Mouse (Mus musculus) ZHBTc4 (cell line): ENCODE results near the gene Rpl41.

Source experiments
- DNase-seq: peaks from one replicate; pipeline ENCODE4 v3.0.0-alpha.2; 2011; ENCODE audit warnings: low read depth, low spot score

Rpl41 gene

DNA sequence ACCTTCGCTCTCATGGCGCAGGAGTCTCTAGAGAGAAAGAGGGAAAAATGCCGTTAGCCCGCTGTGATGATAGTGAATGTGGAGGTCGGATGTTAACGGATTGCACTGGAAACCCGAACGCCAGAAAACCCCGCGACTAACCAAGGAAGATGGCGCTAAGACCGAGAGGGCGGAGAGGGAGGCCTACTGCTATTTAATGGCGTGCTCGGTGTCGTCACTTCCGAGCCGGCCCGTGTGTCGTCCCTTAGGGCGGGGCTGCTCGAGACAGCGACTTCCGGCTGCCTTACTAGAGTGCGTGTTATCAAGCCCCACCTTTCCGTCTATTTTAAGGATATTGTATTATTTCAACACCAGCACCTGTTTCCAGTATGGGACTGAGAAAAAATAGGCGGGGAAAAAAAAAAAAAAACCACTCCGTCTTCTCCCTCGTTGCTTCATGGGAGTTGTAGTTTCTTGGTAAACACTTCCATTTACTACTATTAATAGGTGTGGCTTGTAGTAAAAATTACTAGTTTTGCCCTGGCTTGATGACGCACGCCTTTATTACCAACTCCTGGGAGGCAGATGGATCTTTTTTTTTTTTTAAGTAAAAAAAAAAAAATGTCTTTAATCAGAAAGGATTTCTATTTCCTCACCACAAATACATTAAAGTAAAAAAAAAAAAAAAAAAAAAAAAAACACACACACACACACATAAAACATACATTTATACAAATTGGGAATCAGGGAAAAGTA lies at the start of gene Rpl41:
Rpl41 (minus strand) TSS at position 359 of the 735 bp plus-strand sequence.
- peak; percentile 98 for DNase-seq

DNA sequence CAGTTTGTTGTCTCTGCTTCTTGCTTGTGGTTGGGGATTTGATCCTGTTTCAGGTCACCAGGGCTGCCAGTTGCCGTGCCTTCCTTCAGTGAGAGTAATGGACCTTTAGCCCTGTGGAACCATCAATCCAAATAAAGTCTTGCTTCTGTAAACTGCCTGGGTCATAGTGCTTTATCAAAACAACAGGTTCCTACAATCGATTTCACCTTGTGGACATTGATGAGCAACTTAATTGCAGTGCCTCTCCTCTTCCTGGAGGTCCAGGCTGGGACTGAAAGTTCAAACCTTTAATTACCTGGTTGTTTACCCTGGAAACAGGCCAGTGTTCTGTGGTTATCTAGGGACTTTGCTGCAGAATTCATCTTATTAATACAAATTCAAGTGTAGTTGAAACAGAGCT lies 49.4 kb upstream of the Rpl41 start:
- no peak for DNase-seq

DNA sequence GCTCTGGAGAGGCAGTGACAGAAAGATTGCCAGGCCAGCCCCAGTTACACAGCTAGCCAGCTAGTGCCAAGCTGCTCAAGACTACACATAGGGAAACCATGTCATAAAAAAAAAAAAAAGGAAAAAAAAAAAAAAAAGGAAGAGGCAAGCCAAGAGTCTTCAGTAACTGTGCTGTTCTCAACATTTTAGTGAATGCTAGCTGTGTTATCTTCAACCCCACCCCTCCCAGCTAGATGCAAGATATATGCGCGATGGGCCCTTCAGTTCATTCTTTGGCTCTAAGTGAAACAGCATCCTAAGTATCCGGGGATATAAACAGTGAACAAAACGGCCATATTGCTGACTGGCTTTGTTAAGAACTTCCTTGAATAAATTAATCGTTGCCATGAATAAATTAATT lies 43.7 kb upstream of the Rpl41 start:
- DNase-seq = no peak

DNA sequence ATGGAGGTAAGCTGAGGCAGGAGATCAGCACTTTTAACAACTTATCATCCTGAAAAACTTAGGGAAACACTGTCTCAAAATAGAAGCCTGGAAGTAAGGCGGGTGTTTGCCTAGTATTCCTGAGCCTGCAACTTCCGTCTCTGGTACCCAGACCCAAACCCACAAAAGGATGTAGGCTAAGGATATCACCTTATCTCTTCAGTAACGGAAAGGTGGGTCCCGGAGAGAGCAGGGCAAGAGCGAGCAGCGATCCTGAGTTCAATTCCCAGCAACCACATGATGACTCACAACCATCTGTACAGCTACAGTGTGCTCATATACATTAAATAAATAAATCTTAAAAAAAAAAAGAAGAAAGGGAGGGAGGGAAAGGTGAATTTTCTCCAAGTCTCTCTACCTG lies 42.3 kb upstream of the Rpl41 start:
- no peak for DNase-seq

DNA sequence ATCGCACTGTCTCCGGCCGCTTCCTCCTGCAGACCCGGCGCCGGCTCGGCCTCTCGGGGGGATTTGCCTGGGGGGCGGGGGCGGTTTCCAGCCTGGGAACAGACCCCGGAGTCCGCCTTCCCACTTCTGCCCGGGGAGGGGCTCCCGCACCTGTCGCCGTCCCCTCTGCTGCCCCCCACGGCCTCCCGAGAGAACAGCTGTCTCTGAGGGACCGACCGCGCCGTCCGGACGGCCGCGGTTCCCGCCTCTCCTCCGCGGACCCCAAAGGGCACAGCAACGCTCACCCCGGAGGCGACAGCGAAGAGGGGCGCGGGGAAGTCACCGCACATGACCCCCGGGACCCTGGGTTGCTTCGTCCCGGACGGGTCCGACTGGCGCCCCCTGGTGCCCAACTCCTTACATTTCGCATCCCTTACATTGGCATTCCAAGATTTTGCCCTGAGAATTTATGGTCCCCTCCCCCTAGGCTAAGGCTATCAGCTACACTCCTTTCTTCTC lies 41.1 kb upstream of the Rpl41 start:
- peak; percentile 92 for DNase-seq

DNA sequence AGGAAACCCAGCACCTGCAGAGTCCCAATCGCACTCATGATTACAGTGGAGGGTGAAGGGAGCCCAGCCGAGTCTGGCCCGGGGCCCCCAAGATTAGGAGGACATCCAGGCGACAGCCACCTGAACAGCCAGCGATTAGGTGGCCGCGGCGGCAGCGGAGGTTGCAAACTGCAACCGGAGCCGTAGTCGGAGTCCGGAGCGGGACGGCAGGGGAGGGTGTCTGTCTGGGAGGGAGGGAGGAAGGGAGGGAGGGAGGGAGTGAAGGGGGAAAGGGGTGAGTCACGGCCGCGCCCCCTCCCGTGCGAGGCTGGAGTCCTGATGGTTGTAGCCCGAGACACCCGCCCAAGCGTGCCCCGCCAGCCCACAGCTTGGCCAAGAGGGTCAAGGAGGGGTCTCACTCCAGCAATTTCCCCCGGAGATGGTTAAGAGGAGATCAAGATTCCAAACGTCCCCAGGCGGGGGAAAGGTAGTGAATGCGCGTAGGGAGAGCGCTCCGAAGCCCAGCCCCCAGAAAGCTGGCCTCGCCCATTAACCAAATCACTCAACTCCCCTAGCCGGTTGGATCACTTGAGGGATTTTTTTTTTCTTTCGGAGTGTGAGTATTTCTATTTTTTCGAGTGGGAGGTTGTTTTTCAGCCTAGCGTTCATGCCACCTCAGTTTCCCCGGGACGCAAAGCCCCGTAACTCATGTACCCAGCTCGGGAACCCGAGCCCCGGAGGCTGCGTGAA lies 40.5 kb upstream of the Rpl41 start, which contains the start of gene Erbb3:
Erbb3 (minus strand) TSS at position 189 of the 729 bp plus-strand sequence.
- peak; percentile 87 for DNase-seq

DNA sequence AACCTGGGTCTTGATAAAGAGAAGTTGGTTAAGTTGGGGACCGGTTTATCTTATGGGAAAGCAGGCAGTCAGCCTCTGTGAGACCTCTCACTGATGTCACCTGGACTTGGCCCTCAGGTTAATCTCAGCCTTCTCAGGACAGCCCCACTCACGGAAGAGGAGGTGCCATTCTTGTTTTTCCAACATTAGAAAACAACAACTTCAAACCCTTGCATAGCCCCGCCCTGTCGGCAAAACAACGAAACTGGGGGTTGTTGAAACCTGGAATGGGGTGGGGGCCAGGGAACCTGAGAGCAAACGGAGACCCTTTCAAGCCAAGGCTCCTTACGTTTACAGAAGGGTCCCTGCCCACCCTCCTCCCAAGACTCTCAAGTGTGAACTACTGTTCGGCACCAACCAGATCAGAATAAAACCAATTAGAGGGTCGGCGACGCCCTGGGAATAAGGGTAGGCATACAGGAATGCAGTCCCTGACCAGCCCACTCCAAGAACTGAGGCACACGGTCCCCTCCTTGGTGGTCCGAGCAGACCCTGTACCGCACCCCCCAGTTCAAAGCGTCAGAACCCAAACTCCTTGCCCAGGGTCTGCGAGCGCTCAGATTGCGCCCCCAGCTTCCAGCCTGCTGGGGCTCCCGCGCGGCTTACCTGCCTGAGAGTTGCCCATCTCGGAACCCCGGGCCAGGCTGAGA lies 39.8 kb upstream of the Rpl41 start:
- no peak for DNase-seq

DNA sequence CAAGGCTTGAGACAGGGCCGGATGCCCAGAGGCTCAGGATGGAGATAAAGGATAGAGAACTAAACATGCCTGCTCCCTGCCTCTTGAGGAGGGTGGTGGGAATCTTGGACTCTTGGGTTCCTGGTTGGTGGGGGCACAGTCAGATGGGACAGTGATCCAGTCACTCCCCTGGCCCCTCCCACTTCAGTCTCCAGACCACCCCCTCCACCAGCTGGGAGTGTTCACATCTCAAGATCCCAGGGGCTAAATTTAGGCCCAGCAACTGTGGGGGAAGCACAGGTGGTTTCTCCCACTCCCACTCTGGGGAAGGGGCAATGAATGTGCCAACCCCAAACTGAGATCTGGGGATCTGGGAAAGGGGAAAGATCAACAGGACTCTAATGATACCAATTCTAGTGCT lies 39.0 kb upstream of the Rpl41 start:
- DNase-seq = no peak

DNA sequence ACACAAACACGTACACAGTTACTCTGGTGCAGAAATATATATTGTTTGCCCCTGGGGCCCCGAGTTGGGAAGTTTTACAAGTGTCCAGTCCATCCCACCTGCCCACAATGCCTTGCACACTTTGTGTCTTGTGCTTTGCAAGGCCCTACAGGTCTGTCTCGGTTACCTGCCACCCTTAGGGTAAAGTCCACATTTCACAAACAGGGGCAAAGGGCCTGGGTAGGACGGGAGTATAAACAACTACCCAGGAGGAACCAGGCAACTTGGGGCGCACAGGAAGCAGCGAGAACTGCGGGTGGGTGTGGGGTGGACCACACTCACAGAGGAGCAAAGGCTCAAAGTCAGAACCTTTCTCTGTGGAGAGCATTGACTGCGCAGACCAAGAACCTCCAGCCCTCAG lies 38.6 kb upstream of the Rpl41 start:
- no peak for DNase-seq

DNA sequence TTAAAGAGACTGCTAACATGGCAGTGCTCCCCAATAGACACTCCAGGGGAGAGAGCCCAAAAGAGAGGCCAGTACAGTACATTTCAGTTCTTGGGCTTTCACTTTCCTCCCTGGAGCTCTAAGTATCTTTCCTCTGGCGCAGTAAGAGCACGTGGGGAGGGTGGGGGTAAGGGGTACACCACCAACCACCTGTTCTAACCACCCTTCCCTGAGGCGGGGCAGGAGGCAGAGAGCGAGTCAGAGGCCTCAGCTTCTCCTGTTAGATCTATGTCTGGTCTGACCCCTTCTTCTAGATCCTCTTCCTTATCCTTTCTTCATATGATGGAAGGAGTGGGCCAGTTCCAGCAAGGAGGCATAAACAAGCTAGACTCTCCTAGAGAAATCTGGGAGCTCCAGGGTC lies 38.0 kb upstream of the Rpl41 start:
- DNase-seq = no peak

DNA sequence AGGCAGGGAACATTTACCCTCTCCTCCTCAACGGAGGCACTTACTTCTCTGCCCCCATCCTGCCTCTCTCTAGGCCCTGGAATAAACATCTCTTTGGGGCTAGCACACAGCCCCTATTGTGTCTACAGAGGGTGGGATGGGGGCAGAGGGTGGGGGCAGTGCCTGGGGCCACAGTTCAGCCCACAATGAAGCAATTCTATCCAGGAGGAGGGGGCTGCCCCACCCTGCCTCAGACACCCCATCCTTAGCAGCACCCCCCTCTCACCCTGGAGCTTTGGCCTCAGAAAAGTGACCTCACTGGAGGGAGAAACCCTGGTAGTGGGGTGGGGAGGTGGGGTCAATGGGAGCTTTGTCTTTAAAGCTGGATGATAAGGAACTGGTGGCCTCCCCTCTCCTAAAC lies 37.4 kb upstream of the Rpl41 start:
- no peak for DNase-seq

DNA sequence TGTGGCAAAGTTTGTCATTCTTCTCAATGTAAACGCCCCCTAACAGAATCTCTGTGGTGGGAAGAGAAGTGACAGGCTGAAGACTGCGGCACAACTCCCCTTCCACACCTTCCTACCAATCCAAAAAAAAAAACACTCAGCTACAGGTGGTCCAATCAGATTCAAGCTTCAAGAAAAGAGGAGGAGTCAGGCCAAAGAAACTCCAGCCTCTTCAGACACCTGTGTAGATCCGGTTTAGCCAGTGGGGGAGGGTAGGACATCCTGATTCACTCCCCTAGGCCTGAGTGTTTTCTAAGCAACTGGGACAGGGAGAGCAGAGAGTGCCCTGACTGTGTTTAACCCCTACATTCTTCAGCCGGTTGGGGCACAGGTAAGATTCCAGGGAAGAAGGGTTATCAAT lies 35.3 kb upstream of the Rpl41 start:
- DNase-seq = peak; percentile 92

DNA sequence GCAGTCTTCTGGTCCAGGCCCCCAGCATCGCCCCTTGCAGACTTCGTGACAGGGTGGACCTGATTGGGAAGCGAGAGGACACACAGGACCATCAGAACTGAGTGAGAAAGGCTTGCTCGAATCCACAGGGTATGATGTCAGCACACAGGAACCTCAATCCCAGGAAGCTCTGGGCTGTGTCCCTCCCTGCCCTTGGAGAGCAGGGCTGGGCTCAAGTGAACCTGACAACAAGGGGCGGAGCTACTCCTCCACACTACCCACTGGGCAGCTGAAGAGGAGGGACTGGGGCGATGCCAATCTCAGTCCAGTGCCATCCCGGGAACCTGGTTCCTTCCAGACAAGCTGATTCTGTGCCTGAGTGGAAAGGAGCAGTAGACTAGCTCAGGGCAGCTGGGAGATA lies 34.5 kb upstream of the Rpl41 start:
- peak; percentile 58 for DNase-seq

DNA sequence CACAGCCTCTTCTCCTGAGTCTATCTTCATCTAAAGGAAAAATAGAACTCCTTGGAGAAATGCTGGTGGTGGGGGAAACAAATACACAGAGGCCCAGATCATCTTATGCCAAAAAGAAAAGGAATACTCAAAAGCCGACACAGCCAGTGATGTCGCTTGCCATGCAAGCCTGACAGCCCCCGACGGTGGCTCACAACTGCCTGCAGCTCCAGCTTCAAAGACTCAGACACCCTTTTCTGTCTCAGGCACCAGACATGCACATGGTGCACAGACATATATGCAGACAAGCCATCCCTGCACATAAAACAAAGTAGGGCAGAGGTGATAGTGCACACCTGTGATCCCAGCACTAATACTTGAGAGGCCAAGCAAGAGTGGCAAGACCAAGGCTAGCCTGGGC lies 30.6 kb upstream of the Rpl41 start:
- DNase-seq = no peak

DNA sequence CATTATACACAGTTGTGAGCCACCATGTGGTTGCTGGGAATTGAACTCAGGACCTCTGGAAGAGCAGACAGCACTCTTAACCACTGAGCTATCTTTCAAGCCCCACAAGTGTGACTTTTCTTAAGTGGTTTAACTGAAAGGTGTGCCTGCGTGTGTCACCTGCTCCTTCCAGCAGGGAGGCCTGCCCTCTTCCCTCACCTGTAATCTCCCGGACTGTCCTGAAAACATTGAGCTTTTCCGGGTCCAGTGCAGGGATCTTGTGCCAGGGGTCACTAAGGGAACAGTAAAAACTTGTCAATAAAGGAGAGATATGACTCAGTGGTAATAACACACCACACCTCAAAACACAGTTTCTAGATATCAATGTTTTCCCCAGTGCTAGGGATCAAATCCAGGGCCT lies 30.2 kb upstream of the Rpl41 start:
- no peak for DNase-seq

DNA sequence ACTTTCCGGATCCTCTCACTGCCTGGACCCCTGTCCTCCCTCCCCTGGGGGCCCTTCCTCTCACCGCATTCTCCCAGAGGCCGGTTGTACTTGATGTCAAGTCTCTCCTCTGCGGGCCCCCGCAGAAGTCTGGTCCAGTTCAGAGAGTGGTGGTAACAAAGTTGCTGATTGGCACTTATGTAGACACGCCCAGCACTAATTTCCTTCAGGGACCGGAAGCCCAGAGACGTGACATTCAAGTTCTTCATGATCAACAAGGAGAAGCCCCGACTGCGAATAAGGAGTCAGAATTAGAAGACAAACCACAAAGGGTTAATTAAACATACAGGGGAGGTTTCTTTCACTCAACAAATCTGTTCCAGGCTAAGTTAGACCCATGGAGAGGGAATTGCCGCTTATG lies 29.2 kb upstream of the Rpl41 start:
- peak; percentile 37 for DNase-seq

DNA sequence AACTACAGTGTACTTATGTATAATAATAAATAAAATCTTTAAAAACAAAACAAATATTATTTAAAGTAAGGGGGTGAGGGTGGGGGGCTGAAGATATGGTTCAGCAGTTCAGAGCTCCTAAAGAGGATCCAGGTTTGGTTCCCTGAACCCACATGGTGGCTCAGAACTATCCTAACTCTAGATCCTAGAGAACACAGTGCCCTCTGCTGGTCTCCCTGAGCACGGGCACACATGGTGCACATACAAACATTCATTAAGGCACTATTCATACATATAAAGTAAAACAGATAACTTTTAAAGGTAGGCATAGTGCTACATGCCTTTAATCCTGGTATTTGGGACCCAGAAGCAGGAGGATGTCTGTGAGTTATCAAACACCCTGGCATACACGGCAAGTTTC lies 26.0 kb upstream of the Rpl41 start:
- DNase-seq = peak; percentile 77

DNA sequence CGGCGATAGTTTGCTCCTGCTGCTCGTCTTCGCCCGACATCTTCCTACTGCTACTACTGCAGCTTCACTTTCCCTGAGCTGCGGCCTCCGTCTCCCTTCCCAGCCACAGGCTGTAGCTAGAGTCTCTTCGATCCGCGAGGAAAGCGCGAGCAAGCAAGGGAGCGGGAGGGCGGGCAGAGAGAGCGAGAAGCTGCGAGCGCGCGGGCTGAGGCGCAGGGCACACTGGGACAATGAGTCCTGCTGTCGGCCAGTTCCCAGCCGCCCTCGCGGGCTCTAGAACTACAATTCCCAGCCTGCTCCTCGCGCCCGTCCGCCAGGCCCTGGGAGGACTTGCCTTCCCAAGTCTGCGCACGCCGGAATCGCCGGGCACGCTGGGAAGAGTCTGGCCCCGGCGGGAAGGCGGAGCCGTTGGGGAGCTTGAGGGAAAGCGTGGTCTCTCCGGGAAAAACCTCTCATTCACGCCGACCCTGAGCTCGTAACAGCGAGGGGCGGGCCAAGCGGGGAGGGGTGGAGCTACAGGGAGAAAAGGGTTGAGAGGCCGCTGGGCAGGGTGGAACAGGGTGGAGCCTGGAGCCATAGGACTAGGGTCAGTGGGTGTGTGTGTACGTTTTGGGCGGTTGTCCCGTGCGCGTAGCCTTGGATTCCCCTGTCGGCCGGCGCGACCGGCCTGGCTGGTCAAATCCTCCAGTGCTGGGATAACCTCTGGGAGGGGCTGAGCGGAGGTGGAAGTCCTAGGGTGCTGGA lies 16.9 kb upstream of the Rpl41 start, which contains the start of gene Pa2g4:
Pa2g4 (minus strand) TSS at position 200 of the 744 bp plus-strand sequence.
- peak; percentile 100 for DNase-seq

DNA sequence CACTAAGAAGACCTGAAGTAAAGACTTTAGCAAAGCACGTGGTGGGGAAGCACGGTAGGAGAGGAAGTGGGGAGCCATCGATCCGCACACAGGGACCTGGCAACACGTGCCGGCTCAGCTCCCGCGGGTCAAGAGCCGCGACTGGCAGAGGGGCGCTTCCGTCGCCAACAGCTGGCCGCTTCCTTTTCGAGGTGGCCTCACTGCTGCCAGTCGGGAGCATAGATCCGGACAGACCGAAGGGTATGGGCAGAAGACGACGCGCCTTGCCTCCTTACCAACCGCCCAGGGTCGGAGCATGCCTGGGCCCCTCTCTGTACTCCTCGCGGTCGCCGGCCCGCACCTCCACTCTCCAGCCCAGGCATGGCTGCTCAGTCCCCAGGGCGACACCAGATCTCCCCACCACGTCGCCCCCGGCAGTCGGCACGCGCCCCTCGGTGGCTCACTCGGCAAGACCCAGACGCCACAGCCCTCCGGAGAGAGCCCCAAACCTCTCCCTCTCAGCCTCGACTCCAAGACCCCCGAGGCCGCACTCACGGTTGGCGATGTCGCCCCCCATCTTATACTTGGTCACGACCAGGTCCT lies 16.2 kb upstream of the Rpl41 start:
- no peak for DNase-seq

DNA sequence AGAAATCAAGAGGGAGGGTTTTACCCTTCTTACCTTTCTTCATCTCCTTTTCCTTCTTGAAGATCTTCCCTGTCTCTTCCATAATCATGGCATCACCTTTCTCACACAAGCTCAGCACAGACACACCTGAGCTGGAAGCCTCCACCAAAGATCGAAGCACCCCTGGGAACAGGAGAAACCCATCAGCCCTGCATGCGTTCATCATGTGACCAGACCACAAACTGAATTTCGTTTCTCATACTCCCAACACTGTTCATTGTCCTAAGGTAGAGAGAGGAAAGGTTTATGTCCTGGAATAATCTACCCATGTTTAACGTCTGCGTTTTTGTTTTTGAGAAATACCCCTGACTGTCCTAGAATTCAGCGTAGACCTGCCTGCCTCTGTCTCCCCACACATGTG lies 14.4 kb upstream of the Rpl41 start:
- no peak for DNase-seq

DNA sequence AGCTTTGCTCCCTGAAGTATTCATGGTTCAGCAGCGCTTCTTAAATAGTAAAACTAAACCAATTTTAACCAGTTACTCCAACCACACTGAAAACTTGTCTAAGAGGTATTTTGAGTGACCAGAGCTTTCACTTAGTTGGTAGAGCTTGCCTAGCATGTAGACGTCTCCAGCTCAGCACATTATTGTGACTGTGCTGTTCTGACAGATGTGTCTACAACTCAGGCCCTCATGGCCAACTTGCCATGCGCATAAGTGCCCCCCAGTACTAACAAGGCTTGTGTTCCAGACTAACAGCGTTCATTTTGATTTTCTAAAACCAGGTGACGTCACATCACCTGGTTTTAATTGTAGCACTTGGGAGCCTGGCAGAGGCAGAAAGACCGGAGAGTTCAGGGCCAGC lies 7.9 kb upstream of the Rpl41 start:
- DNase-seq = no peak
